Mouse (Mus musculus) G1E (cell line): ENCODE results near the gene Rad9a. TPM values are rescaled to one million over a fixed set of nuclear protein-coding genes. Genes with fewer than 3 reads are reported as not detected.

Experiments
- ATAC-seq: 2 replicates; pipeline ENCODE4 v1.8.0; 2016; ENCODE audit warnings: mild to moderate bottlenecking; ENCODE audit not compliant: insufficient number of reproducible peaks, poor library complexity, low FRiP score, severe bottlenecking; ENCODE audit errors: extremely low read depth
- DNase-seq: peaks from one replicate; pipeline ENCODE4 v3.0.0; 2012; ENCODE audit warnings: low spot score
- H3K27me3 ChIP-seq: 2 replicates; pipeline ENCODE4 v1.6.1; 2012; ENCODE audit warnings: mild to moderate bottlenecking, low read length, inconsistent platforms; ENCODE audit not compliant: insufficient read depth
- H3K36me3 ChIP-seq: replicated peaks from 2 replicates; pipeline ENCODE3; 2012; ENCODE audit warnings: mild to moderate bottlenecking, inconsistent platforms
- H3K4me1 ChIP-seq: 2 replicates; pipeline ENCODE4 v1.6.1; 2012; ENCODE audit warnings: low read depth, low read length, inconsistent platforms, mixed read lengths; ENCODE audit not compliant: insufficient read depth
- H3K4me3 ChIP-seq: 2 replicates; pipeline ENCODE4 v1.5.1; 2012; ENCODE audit warnings: low read depth, mild to moderate bottlenecking, inconsistent platforms, low read length, moderate library complexity, mixed read lengths
- H3K9me3 ChIP-seq: replicated peaks from 2 replicates; pipeline ENCODE4 v1.6.1; 2012; ENCODE audit warnings: inconsistent platforms
- CTCF ChIP-seq: IDR thresholded peaks from 2 replicates; pipeline ENCODE4 v1.5.1; 2012; ENCODE audit warnings: low read depth, low read length, inconsistent platforms, mixed read lengths
- GATA1 ChIP-seq: IDR thresholded peaks from 2 replicates; pipeline ENCODE4 v1.6.1; 2012; ENCODE audit warnings: borderline replicate concordance, low read length, inconsistent platforms, mixed read lengths
- GATA2 ChIP-seq: IDR thresholded peaks from 2 replicates; pipeline ENCODE4 v1.6.1; 2012; ENCODE audit warnings: low read depth, low read length, inconsistent platforms, borderline replicate concordance
- POLR2AphosphoS5 ChIP-seq: IDR thresholded peaks from 2 replicates; pipeline ENCODE4 v1.6.1; 2012; ENCODE audit warnings: low read depth, low read length, inconsistent platforms; ENCODE audit not compliant: insufficient replicate concordance
- TAL1 ChIP-seq: conservative IDR thresholded peaks from 2 replicates; pipeline ENCODE4 v1.6.1; 2012; ENCODE audit warnings: low read depth, low read length, inconsistent platforms, mixed read lengths
- polyA plus RNA-seq: library from polyadenylated mRNA; stranded (reverse); fragments of >175 nt; gene quantifications from 2 replicates; pipeline ENCODE4 v1.2.3, GENCODE M21; 2012
- total RNA-seq, 2 experiments: library from RNA; stranded (forward) in 1 of 2; stranded (reverse) in 1 of 2; fragments of 200-1000 nt in 1 of 2; fragments of >200 nt in 1 of 2; fragmentation: Nextera tagmentation in 1 of 2; gene quantifications; 2 replicates each; pipeline ENCODE4 v1.2.3; 2014 to 2017

Gene Rad9a
- total and polyA plus RNA-seq, 3 experiments, result 27.5 to 61.9 (median 33.6) TPM

GRCm38 (mm10) chr19:4214771-4215450, 13.4 kb upstream of the Rad9a start:
- no peaks in the 10 kb centered on the region for H3K9me3 ChIP-seq
- peaks cover 26% of the 10 kb centered on the region for H3K4me1 ChIP-seq
- peak overlapping the region; percentile 60; the same call in 1 of the 2 replicates for H3K4me3 ChIP-seq
- H3K27me3 ChIP-seq, result peaks cover 89% of the 10 kb centered on the region
- no peaks in the 10 kb centered on the region for H3K36me3 ChIP-seq
- ATAC-seq (no peak), DNase-seq (no peak)
- TF ChIP-seq GATA2 (no peak), TAL1 (no peak), POLR2AphosphoS5 (no peak), GATA1 (no peak), CTCF (no peak)

- Histone ChIP-seq H3K36me3 (no peaks in the 10 kb centered on the region), H3K4me1 (peaks cover 26% of the 10 kb centered on the region), H3K4me3 (peak within 1 kb of the TSS; percentile 60; the same call in 1 of the 2 replicates), H3K9me3 (no peaks in the 10 kb centered on the region), H3K27me3 (peaks cover 88% of the 10 kb centered on the region)
- ATAC-seq (no peak), DNase-seq (no peak)
- TF ChIP-seq GATA1, result no peak
Measured at GRCm38 (mm10) chr19:4214071-4214770, 12.8 kb upstream of the Rad9a start, which contains the start of the genes Clcf1 and AC109138.7. Gene Clcf1 (plus strand): TSS chr19:4214238. Gene AC109138.7 (plus strand): TSS chr19:4214357.

GRCm38 (mm10) chr19:4213524-4213974, 12.1 kb upstream of the Rad9a start:
- Histone ChIP-seq H3K4me1 (peaks cover 33% of the 10 kb centered on the region), H3K36me3 (no peaks in the 10 kb centered on the region), H3K27me3 (peaks cover 92% of the 10 kb centered on the region), H3K4me3 (peak overlapping the region; percentile 60; the same call in 1 of the 2 replicates), H3K9me3 (no peaks in the 10 kb centered on the region)
- ATAC-seq, result no peak
- no peak for DNase-seq
- TF ChIP-seq TAL1 (no peak), CTCF (no peak), GATA1 (no peak), POLR2AphosphoS5 (no peak), GATA2 (no peak)

- no peak for ATAC-seq
- peaks cover 90% of the 10 kb centered on the region for H3K27me3 ChIP-seq
Measured at GRCm38 (mm10) chr19:4211891-4212588, 10.6 kb upstream of the Rad9a start.

GRCm38 (mm10) chr19:4208563-4208962, 7.1 kb upstream of the Rad9a start:
- peaks cover 18% of the 10 kb centered on the region for H3K4me1 ChIP-seq
- peaks cover 87% of the 10 kb centered on the region for H3K27me3 ChIP-seq
- no peak overlapping the region; the same call in 1 of the 2 replicates for H3K4me3 ChIP-seq
- no peaks in the 10 kb centered on the region for H3K9me3 ChIP-seq
- no peak for DNase-seq
- no peaks in the 10 kb centered on the region for H3K36me3 ChIP-seq
- TF ChIP-seq CTCF (no peak), GATA1 (no peak), GATA2 (no peak), POLR2AphosphoS5 (no peak), TAL1 (no peak)
- no peak for ATAC-seq

More at GRCm38 (mm10) chr19:4211891-4212588, 10.6 kb upstream of the Rad9a start:
- no peak for TF ChIP-seq TAL1
- TF ChIP-seq POLR2AphosphoS5, result no peak
- no peak for DNase-seq
- Histone ChIP-seq H3K4me3 (no peak overlapping the region), H3K9me3 (no peaks in the 10 kb centered on the region), H3K4me1 (peaks cover 39% of the 10 kb centered on the region), H3K36me3 (no peaks in the 10 kb centered on the region)

GRCm38 (mm10) chr19:4206971-4207370, 5.5 kb upstream of the Rad9a start:
- DNase-seq, result peak; percentile 79
- no peaks in the 10 kb centered on the region for H3K36me3 ChIP-seq
- TF ChIP-seq GATA2 (no peak), CTCF (peak; percentile 83)
- no peaks in the 10 kb centered on the region for H3K9me3 ChIP-seq
- H3K4me1 ChIP-seq, result peaks cover 26% of the 10 kb centered on the region
- H3K4me3 ChIP-seq, result no peak overlapping the region
- H3K27me3 ChIP-seq, result peaks cover 77% of the 10 kb centered on the region
- peak; percentile 45; the same call in 1 of the 2 replicates for ATAC-seq
